ENCODE assay signal across 28 mouse cellular contexts in genomic region chr4:91362520-91362919, GRCm38 (mm10). TPM values are rescaled to one million over a fixed set of nuclear protein-coding genes. Genes with fewer than 3 reads are reported as not detected.
DNase-seq lines count a peak whose midpoint lies in the region; ATAC-seq and TF ChIP-seq lines count a peak whose summit lies in the region.
"Had no signal": no experiment of that assay in that cellular context is flagged by ENCODE, and none has a peak within 500 bp of the region (broad histone marks: within the 10 kb centered on the region; RNA-seq: fewer than 3 reads in every experiment).

No protein-coding gene starts in this region.

- H3K36me3 ChIP-seq in forebrain, embryonic 15.5 days, result no peaks in the 10 kb centered on the region
- peaks cover 4% of the 10 kb centered on the region; the same call in 1 of the 2 replicates for H3K36me3 ChIP-seq in forebrain, embryonic 12.5 days (replicated peaks)
- H3K36me3 ChIP-seq in midbrain, embryonic 15.5 days (replicated peaks), result no peaks in the 10 kb centered on the region
- H3K36me3 ChIP-seq in stomach, postnatal 0 days (ENCODE audit: control insufficient read depth, insufficient read depth, low read length), result no peaks in the 10 kb centered on the region
- H3K36me3 ChIP-seq: embryonic facial prominence, embryonic 13.5 days; limb, embryonic 13.5 days; liver, embryonic 12.5 days had no signal

- H3K9me3 ChIP-seq in forebrain, embryonic 15.5 days, result no peaks in the 10 kb centered on the region
- no peaks in the 10 kb centered on the region for H3K9me3 ChIP-seq in forebrain, embryonic 12.5 days
- no peaks in the 10 kb centered on the region for H3K9me3 ChIP-seq in midbrain, embryonic 15.5 days
- no peaks in the 10 kb centered on the region for H3K9me3 ChIP-seq in stomach, postnatal 0 days (ENCODE audit: control insufficient read depth, low read length)
- H3K9me3 ChIP-seq: embryonic facial prominence, embryonic 13.5 days; limb, embryonic 13.5 days; liver, embryonic 12.5 days had no signal

- H3K4me2 ChIP-seq in forebrain, embryonic 15.5 days (replicated peaks), result no peak overlapping the region
- H3K4me2 ChIP-seq in forebrain, embryonic 12.5 days, result no peak overlapping the region
- no peak overlapping the region for H3K4me2 ChIP-seq in midbrain, embryonic 15.5 days
- H3K4me2 ChIP-seq in stomach, postnatal 0 days (replicated peaks; ENCODE audit: low read depth), result no peak overlapping the region
- H3K4me2 ChIP-seq: embryonic facial prominence, embryonic 13.5 days; heart, embryonic 11.5 days; limb, embryonic 13.5 days; liver, embryonic 12.5 days had no signal

- WGBS in forebrain, embryonic 15.5 days, result 22% methylated on average over 5 of the region's 5 CpGs
- 29% methylated on average over 5 of the region's 5 CpGs for WGBS in forebrain, embryonic 12.5 days
- 23% methylated on average over 5 of the region's 5 CpGs for WGBS in midbrain, embryonic 15.5 days
- 71% methylated on average over 5 of the region's 5 CpGs for WGBS in stomach, postnatal 0 days

- H3K9ac ChIP-seq in forebrain, embryonic 15.5 days (replicated peaks), result no peak overlapping the region
- H3K9ac ChIP-seq in forebrain, embryonic 12.5 days, result no peak overlapping the region
- no peak overlapping the region for H3K9ac ChIP-seq in midbrain, embryonic 15.5 days
- H3K9ac ChIP-seq in stomach, postnatal 0 days (ENCODE audit: low read length), result no peak overlapping the region
- H3K9ac ChIP-seq: embryonic facial prominence, embryonic 13.5 days; limb, embryonic 13.5 days; liver, embryonic 12.5 days; liver, postnatal 0 days had no signal

- H3K27ac ChIP-seq in forebrain, embryonic 15.5 days (replicated peaks), result no peak overlapping the region
- no peak overlapping the region for H3K27ac ChIP-seq in forebrain, embryonic 12.5 days
- 0 out of 2 replicates have a peak overlapping the region, but pooled peaks have one; percentile 23 for H3K27ac ChIP-seq in layer of hippocampus, adult 2 months
- no peak overlapping the region for H3K27ac ChIP-seq in midbrain, embryonic 15.5 days
- no peak overlapping the region for H3K27ac ChIP-seq in stomach, postnatal 0 days (replicated peaks)
- H3K27ac ChIP-seq: embryonic facial prominence, embryonic 13.5 days; limb, embryonic 13.5 days; liver, embryonic 12.5 days had no signal

- H3K27me3 ChIP-seq in forebrain, embryonic 15.5 days, result no peaks in the 10 kb centered on the region
- H3K27me3 ChIP-seq in forebrain, embryonic 12.5 days, result no peaks in the 10 kb centered on the region
- H3K27me3 ChIP-seq in midbrain, embryonic 15.5 days (replicated peaks), result no peaks in the 10 kb centered on the region
- no peaks in the 10 kb centered on the region for H3K27me3 ChIP-seq in stomach, postnatal 0 days (ENCODE audit: control insufficient read depth, insufficient read depth, low read length)
- H3K27me3 ChIP-seq: embryonic facial prominence, embryonic 13.5 days; limb, embryonic 13.5 days; liver, embryonic 12.5 days; Patski had no signal

- no peak for TF ChIP-seq EP300 in stomach, postnatal 0 days (optimal IDR thresholded peaks at IDR 0.05)

- no peak for TF ChIP-seq CTCF in layer of hippocampus, adult 2 months (conservative IDR thresholded peaks at IDR 0.05)
- TF ChIP-seq CTCF in brain, embryonic 14.5 days (IDR thresholded peaks at IDR 0.05; ENCODE audit: borderline replicate concordance, extremely low read depth, insufficient read depth, insufficient read length), result no peak
- TF ChIP-seq CTCF in stomach, postnatal 0 days (IDR thresholded peaks at IDR 0.05; ENCODE audit: low read depth), result no peak

- no peak for DNase-seq in layer of hippocampus, adult 2 months (ENCODE audit: low spot score in 2 of 2)
- no peak for DNase-seq in layer of hippocampus, adult 8-10 months (ENCODE audit: low spot score in 2 of 2)
- DNase-seq in brain, embryonic 14.5 days (ENCODE audit: low read depth), result peak; percentile 50
- no peak for DNase-seq in stomach, postnatal 0 days (ENCODE audit: low spot score)
- DNase-seq in heart, adult 11 months, result no peak
- DNase-seq: adrenal gland, postnatal 10 days; cerebellum, adult 11 months; cerebellum, adult 9-10 months; gastrocnemius, postnatal 25 days; heart, adult 18-20 months; heart, postnatal 36 days; kidney, adult 9 months; kidney, postnatal 10 days; liver, postnatal 0 days; lung, postnatal 36 days; thymus, postnatal 4 days had no signal

- peak; percentile 53; the same call in 1 of the 2 replicates for ATAC-seq in forebrain, embryonic 15.5 days (replicated peaks)
- no peak for ATAC-seq in forebrain, embryonic 12.5 days (ENCODE audit: low FRiP score)
- peak; percentile 46; the same call in 1 of the 2 replicates for ATAC-seq in midbrain, embryonic 15.5 days (replicated peaks)
- ATAC-seq in stomach, postnatal 0 days (ENCODE audit: low FRiP score, low TSS enrichment), result no peak
- ATAC-seq: intestine, embryonic 16.5 days; liver, embryonic 12.5 days; liver, postnatal 0 days; Patski had no signal

- peaks cover 26% of the 10 kb centered on the region for H3K4me1 ChIP-seq in forebrain, embryonic 15.5 days
- H3K4me1 ChIP-seq in forebrain, embryonic 12.5 days, result peaks cover 25% of the 10 kb centered on the region
- H3K4me1 ChIP-seq in midbrain, embryonic 15.5 days, result peaks cover 19% of the 10 kb centered on the region
- H3K4me1 ChIP-seq in stomach, postnatal 0 days (replicated peaks; ENCODE audit: control insufficient read depth, insufficient read depth), result no peaks in the 10 kb centered on the region
- H3K4me1 ChIP-seq: embryonic facial prominence, embryonic 13.5 days; limb, embryonic 13.5 days; liver, embryonic 12.5 days had no signal

- TF ChIP-seq POLR2A in brain, embryonic 14.5 days (IDR thresholded peaks at IDR 0.05; ENCODE audit: borderline replicate concordance, extremely low read depth, insufficient read depth, insufficient read length, poor library complexity, severe bottlenecking), result no peak

- H3K4me3 ChIP-seq in forebrain, embryonic 15.5 days, result no peak overlapping the region
- H3K4me3 ChIP-seq in forebrain, embryonic 12.5 days (replicated peaks), result no peak overlapping the region
- H3K4me3 ChIP-seq in layer of hippocampus, adult 2 months, result no peak overlapping the region
- no peak overlapping the region for H3K4me3 ChIP-seq in midbrain, embryonic 15.5 days
- no peak overlapping the region for H3K4me3 ChIP-seq in stomach, postnatal 0 days (ENCODE audit: low read depth, low read length)
- H3K4me3 ChIP-seq: embryonic facial prominence, embryonic 13.5 days; limb, embryonic 13.5 days; liver, embryonic 12.5 days had no signal

RNA-seq across cellular contexts. Expression of gene Elavl2, which starts 38.1 kb away (rescaled TPM):
- 144 TPM in 2 replicates for polyA plus RNA-seq in forebrain, embryonic 15.5 days (2015; fragmentation: Nextera tagmentation; extraction: Ambion mirVana)
- polyA plus RNA-seq in forebrain, embryonic 12.5 days (2016; fragmentation: Nextera tagmentation; extraction: Ambion mirVana), result 94.7 and 103 TPM in 2 replicates
- total RNA-seq in layer of hippocampus, adult 2 months (2021), result 100 to 1,000 TPM in 1 of 2 experiments, 10 to 100 TPM in 1; 89.2 to 108 TPM
- 100 to 1,000 TPM in 2 of 4 experiments, 10 to 100 TPM in 2; 80.9 to 119 (median 104) TPM for total RNA-seq in layer of hippocampus, adult 8-10 months (2022)
- 82.0 and 104 TPM in 2 replicates for polyA plus RNA-seq in brain, embryonic 14.5 days (2012; rRNA removed)
- 132 and 142 TPM in 2 replicates for polyA plus RNA-seq in midbrain, embryonic 15.5 days (2015; fragmentation: Nextera tagmentation; extraction: Ambion mirVana)
- polyA plus RNA-seq in stomach, postnatal 0 days (2015; fragmentation: Nextera tagmentation; extraction: Ambion mirVana), result 1.5 and 1.9 TPM in 2 replicates
- total RNA-seq: gastrocnemius, adult 18-20 months; megakaryocyte, adult 5-6 weeks; MEL had no signal
- polyA plus RNA-seq: Patski had no signal

Comparison
In these comparisons a context has a peak if more than half of its experiments do, and no peak if none do; other contexts are left out.
1. ATAC-seq: peak in forebrain, embryonic 15.5 days (single experiment) and midbrain, embryonic 15.5 days (single experiment); none in forebrain, embryonic 12.5 days (single experiment) and stomach, postnatal 0 days (single experiment).
2. RNA of gene Elavl2, which starts 38.1 kb away (polyA plus RNA-seq): 144 TPM in forebrain, embryonic 15.5 days, 132 to 142 TPM in midbrain, embryonic 15.5 days, 82.0 to 104 TPM in brain, embryonic 14.5 days and 94.7 to 103 TPM in forebrain, embryonic 12.5 days; 1.5 to 1.9 TPM in stomach, postnatal 0 days; every median in the first group is over 10 times any median in the second.